Mouse (Mus musculus) heart, adult 18-20 months (tissue): Measurements from ENCODE around the gene Kbtbd3. TPM values are rescaled to one million over a fixed set of nuclear protein-coding genes. Genes with fewer than 3 reads are reported as not detected.

ENCODE experiments used
- DNase-seq, 2 experiments: peaks; one replicate each; pipeline ENCODE4 v3.0.0; 2021 to 2022; ENCODE audit warnings: mixed read lengths in 1 of 2
- long read RNA-seq, 2 experiments: library from polyadenylated mRNA; stranded (forward); transcript quantifications; one replicate each; pipeline ENCODE4 v2.0.0; 2021
- total RNA-seq, 2 experiments: library from RNA; stranded (reverse); gene quantifications; 2 replicates each; pipeline ENCODE4 v1.2.3; 2021

Gene Kbtbd3
- total RNA-seq, result 1 to 10 TPM; 8.1 to 8.8 TPM
- long read RNA-seq, experiment 1, transcript Kbtbd3-202 (4 exons, 2,313 nt), result minor isoform, 9 of 31 reads
- long read RNA-seq, experiment 1, transcript Kbtbd3-201 (3 exons, 2,231 nt), result major isoform, 14 of 31 reads
- long read RNA-seq, experiment 1, partial matches to known transcripts, result 3 of 31 reads
- long read RNA-seq, experiment 1, other reads (novel, unspliced or antisense), result 5 of 31 reads
- long read RNA-seq, experiment 2, transcript Kbtbd3-202 (4 exons, 2,313 nt), result major isoform, 6 of 19 reads
- long read RNA-seq, experiment 2, transcript Kbtbd3-201 (3 exons, 2,231 nt), result minor isoform, 5 of 19 reads
- long read RNA-seq, experiment 2, partial matches to known transcripts, result 1 of 19 reads
- long read RNA-seq, experiment 2, other reads (novel, unspliced or antisense), result 7 of 19 reads

DNA sequence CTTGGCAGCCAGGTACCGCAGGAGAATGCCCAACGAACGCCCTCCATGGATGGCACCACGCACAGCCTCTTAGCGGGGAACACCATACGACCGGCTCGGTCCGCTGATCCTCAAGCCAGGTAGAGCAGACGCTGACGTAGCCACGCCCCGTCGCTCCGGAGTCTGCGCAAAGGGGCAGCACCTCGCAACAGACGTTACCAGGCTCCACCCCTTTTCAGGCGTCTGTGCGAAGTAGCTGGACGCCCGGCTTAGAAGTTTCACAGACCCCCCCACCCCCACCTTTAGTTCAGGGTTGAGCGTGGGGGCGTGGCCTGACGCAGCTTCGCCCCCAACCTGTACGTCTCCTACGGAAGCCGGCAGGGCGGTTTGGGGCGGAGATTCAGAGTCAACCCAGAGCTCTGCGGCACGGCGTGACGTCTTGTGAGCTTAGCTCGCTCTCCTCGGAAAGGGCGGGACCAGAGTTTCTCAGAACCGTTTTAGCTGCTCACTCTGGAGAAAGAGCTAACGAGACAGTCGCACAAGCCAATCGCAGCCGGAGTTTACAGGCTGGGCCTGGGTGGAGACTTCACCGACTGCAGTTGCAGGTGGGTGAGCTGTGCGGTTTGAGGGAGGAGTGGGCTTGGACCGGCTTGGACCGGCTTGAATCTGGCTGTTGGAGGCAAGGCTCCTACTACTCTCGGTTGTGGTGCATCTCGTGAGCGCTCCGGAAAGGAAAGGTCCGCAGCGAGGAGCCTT, at the start of gene Kbtbd3, which contains the start of gene Aasdhppt:
Gene Kbtbd3 (plus strand): TSS at position 483 of the 735 bp plus-strand sequence.
Gene Aasdhppt (minus strand): TSS at position 121 of the 735 bp plus-strand sequence.
- DNase-seq, result peak; percentile 99 to 100

DNA sequence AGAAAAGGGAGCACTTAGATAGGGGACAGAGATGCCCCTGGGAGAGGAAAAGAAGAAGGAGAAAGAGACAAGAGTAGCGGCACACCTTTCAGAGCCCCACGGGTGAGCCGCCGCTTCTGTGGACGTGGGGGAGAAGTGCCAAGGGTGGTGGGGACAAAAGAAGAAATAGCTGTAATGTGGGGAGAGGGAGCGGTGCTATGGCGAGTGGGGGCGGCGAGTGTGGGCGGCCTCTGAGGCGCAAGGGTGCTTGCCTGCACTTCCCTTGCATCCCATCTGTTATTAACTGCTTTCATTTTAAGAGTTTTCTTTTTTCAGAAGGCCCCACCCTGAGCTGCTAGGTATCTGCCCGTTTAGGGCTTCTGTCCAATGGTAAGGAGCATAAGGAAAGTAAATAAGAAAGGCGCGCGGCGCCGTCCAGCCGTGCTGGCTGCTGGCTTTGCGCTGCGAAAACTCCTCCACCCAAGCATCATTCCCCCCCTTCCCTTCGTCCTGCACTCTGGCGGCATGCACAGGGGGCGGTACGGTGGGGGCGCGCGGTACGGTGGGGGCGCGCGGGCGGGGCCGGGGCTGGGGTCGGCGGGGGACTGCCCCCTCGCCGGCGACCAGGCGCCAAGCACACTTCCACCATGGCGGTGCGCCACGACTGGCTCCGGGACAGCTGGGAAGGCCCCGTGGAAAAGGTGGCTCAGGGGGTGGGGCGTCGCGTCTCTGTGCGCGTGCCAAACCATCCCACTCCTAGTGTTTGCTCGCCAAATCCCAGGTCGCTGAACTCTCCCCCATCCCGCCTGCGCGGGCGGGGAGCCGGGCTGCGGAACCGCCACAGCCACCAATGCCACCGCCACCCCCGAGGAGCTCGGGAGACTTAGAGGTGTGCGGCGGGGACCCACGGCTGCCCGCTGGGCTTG, 49.5 kb upstream of the Kbtbd3 start:
- DNase-seq, result peak in 1 of 2 experiments; percentile 9

- DNase-seq, result no peak
Measured at GRCm38 (mm10) chr9:4260746-4261090, 48.9 kb upstream of the Kbtbd3 start.

DNA sequence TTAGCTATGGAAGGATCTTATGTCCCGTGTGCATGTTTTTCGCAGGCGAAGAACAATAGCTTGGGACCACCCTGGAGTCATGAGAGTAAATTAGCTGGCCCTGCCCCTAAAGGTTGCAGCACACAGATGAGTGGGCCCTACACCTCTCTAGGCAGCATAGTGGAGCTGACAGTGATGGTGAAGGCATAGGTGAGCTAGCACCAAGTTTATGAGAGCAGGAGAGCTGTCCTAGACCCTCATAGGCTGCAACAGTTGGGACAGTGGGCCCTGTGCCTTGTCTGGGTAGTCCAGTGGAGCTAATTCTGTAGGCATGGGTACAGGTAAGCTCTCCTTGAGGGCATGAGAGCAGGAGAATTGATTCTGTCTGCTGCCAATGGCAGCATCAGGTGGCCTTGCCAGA, 42.8 kb upstream of the Kbtbd3 start:
- no peak for DNase-seq

- DNase-seq, result no peak
Measured at GRCm38 (mm10) chr9:4283850-4284249, 25.8 kb upstream of the Kbtbd3 start.

- no peak for DNase-seq
Measured at GRCm38 (mm10) chr9:4300466-4300865, 9.2 kb upstream of the Kbtbd3 start.

DNA sequence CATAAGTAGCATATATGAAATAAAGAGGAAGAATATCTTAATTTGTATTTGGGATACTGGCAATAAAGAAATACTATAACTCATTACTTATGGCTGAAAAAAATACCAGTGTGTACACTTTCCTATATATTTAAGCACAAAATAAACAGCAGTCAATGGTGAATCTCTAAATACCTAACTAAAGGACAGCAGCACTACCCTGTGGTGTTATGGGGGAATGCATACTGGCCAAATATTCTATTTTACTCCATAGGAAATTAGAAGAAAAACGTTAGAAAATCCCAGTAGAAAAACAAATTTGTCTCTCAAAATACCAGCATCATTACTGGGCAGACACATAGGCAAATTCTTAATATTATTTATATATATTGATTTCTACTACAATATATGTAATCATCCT, 4.8 kb upstream of the Kbtbd3 start:
- DNase-seq, result no peak

GRCm38 (mm10) chr9:4308628-4309350, 844 bp upstream of the Kbtbd3 start:
- DNase-seq, result no peak

DNA sequence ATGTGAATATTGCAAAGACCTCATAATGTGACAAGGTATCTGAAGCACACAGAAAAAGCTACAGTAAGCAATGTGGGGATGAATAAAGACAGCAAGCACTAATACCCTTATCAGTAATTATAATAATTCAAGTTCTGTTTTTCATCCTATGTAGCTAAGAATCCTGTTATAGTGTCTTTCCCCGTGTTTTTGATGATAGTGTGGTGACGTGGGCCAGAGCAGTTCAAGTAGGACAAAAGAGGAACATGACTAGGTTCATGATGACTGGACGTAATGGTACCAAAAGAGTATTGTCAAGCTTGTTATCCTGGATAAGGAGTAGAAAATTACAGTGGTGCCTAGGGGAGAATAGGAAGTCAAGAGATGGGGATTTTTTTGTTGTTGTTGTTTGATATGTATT, 1.1 kb downstream of the Kbtbd3 start:
- DNase-seq, result no peak

GRCm38 (mm10) chr9:4311162-4311561, 1.5 kb downstream of the Kbtbd3 start:
- no peak for DNase-seq

DNA sequence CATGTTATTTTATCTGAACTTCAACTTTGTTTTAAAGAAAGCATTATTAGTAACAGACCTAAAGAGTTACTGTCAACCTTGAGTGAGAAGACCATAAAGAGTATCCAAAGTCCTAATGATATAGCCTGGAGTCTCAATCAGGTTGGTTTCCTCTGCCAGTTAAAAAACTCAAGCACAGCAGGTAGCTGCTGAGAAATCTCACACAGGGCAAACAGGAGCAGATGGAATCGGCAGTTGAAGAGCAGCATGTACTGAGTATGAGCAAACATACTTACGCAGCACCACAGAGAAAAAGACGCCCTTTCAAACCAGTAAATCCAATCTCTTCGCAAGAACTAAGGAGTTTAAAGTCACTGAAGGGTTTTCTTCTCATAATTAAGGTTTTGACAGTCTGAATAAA, 4.3 kb downstream of the Kbtbd3 start:
- DNase-seq, result no peak

DNA sequence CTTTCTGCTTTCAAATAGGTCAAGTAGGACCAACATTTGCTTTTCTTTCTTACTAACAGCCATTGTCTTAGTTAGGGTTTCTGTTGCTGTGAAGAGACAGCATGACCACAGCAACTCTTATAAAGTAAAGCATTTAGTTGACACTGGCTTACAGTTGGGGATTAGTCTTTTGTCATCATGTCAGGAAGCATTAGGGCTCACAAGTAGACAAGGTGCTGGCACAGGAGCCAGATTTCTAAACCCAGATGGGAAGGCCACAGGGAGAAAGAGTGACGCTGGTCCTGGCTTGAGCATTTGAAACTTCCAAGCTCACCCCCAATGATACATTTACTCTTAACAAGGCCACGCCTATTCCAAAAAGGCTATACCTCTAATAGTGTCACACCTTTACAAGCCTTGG, 6.1 kb downstream of the Kbtbd3 start:
- DNase-seq, result no peak

GRCm38 (mm10) chr9:4318939-4319721, 9.5 kb downstream of the Kbtbd3 start:
- no peak for DNase-seq

GRCm38 (mm10) chr9:4353163-4353562, 43.5 kb downstream of the Kbtbd3 start:
- no peak for DNase-seq

- peak; percentile 98 to 100 for DNase-seq
Measured at GRCm38 (mm10) chr9:4375828-4376639, 66.4 kb downstream of the Kbtbd3 start, which contains the start of gene Msantd4. Msantd4 (plus strand) TSS chr9:4376562.

DNA sequence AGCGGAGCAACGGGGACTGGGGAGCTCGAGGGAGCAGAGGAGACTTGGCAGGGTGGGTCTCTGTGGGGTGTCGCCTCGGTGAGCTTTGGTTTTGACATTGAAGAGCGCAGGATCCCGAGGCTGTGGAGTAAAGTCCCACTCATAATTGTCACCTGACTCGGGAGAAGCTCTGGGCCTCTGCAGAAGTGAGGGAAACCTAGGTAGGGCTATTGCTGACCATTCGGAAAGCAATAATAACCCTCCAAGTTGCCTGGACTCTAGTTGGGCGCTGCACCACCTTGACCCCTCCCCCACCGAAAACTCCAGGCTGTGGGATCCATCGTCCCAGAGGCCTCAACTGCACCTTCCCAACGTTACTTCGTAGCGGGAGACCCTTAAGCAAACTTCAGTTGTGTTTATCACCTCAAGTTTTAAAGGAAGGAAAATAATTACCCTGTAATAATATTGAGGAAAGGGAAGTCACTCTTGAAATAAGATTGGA, 67.0 kb downstream of the Kbtbd3 start:
- no peak for DNase-seq
